Mouse (Mus musculus) cerebellum, adult 2 months (tissue): Measurements from ENCODE around the gene Pdgfa.

Experiments used
- CTCF ChIP-seq: fragments of 200-500 bp; IDR thresholded peaks from 2 replicates; pipeline ENCODE4 v1.5.1; 2011; ENCODE audit warnings: low read depth, mild to moderate bottlenecking, control low read depth, low read length, moderate library complexity, borderline replicate concordance; ENCODE audit not compliant: insufficient read depth
- POLR2A ChIP-seq: fragments of 200-500 bp; IDR thresholded peaks from 2 replicates; pipeline ENCODE4 v1.6.1; 2011; ENCODE audit warnings: low read length, control low read depth, borderline replicate concordance; ENCODE audit not compliant: insufficient read depth

DNA sequence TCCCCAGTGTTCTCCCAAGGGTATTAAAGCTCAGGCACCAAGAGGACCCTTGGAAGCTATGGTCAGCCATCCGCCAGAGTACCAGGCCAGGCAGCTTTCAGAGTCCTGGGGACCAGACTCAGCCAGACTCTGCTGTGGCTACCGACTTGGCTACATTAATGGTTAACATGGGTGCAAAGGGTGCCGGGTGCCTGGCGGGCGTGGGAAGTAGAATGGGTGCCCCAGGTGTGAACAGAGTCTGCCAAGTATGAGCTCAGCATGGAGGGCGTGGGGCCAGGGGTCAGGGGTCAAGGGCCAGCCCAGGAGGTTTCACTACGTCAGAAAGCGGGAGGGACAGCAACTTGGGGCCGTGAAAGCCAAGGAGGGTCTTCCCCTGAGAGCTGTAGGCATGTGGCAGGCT lies 16.6 kb downstream of the Pdgfa start:
- TF ChIP-seq CTCF (no peak), POLR2A (no peak)
